Mouse (Mus musculus): ENCODE results near the gene Slc34a3. TPM values are rescaled to one million over a fixed set of nuclear protein-coding genes. Genes with fewer than 3 reads are reported as not detected.
"Not testable (repeated sequence)": the region's sequence is repeated elsewhere in the genome, so short reads cannot be mapped to it uniquely, and the experiment has no call there.

The Slc34a3 gene
- not detected for total RNA-seq (2021)

- DNase-seq: no peak
These were observed at the start of gene Slc34a3 for GRCm38 (mm10) chr2:25234050-25234449. Gene Slc34a3, minus strand, starts transcription at chr2:25234364.

GRCm38 (mm10) chr2:25278928-25279882 lies 45.0 kb upstream of the Slc34a3 start:
- DNase-seq: peak; percentile 91

DNA sequence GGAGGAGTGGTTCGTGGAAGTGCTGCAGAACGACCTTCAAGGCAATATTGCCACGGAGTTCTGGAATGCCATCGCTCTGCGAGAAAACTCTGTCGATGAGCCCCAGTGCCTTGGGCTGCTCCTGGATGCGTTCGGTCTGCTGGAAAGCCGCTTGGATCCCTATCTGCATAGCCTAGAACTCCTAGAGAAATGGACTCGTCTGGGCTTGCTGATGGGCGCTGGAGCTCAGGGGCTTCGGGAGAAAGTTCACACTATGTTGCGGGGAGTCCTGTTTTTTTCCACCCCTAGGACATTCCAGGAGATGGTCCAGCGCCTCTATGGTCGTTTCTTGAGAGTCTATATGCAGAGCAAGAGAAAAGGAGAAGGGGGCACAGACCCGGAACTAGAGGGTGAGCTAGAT lies 38.8 kb upstream of the Slc34a3 start:
- DNase-seq: no peak

- no peak for DNase-seq
These were observed 38.4 kb upstream of the Slc34a3 start for GRCm38 (mm10) chr2:25272515-25272914.

GRCm38 (mm10) chr2:25271827-25272511 lies 37.8 kb upstream of the Slc34a3 start, which contains the start of the genes Ssna1 and Anapc2:
Gene Ssna1, minus strand, starts transcription at chr2:25272438.
Gene Anapc2, plus strand, starts transcription at chr2:25272478.
- peak; percentile 98 for DNase-seq

DNA sequence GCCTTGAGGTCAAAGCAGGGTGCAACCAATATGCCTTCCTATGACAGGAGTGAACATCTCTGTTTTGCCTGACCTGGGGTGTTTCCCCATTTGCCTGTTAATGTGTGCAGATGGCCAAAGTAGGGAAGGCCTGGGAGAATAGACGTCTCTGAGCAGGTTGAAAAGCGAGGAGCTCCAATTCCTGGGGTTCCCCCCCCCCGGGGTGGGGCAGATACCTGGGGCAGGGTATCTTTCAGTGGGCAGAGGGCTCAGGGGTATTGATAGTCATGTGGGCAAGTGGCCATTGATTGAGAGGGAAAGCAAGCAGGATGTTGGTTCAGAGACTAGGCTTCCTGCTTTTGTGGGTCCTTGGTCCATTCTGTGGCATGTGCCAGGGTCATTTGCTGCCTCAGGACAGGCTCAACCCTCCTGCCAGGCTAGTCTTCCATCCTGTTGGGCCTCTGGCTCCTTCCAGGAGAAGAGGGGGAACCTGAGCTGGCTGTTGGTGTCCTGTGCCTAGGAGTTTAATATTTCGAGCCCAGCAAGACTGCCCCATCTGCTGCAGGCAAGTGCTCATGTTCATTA lies 33.7 kb upstream of the Slc34a3 start:
- no peak for DNase-seq

DNA sequence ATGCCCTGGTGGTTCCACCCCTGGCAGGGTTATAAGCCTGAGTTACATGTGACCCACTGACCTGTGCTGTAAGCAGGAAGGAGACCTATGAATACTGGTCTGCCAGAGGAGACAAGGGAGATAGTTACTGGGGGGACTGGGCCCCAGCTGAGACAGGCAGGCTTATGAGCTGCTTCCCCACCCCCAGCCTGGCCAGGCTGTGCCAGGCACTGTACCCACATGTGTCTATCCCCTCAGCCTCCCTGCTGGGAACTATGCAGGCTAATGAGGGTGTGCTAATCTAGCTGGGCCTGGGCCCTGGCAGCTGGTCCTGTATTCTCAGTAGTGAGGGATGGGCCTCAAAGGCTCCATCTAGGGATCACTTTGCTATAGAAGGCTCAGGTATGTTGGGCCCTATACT lies 33.1 kb upstream of the Slc34a3 start:
- DNase-seq: no peak

GRCm38 (mm10) chr2:25266720-25267119 lies 32.6 kb upstream of the Slc34a3 start:
- DNase-seq: peak; percentile 51

DNA sequence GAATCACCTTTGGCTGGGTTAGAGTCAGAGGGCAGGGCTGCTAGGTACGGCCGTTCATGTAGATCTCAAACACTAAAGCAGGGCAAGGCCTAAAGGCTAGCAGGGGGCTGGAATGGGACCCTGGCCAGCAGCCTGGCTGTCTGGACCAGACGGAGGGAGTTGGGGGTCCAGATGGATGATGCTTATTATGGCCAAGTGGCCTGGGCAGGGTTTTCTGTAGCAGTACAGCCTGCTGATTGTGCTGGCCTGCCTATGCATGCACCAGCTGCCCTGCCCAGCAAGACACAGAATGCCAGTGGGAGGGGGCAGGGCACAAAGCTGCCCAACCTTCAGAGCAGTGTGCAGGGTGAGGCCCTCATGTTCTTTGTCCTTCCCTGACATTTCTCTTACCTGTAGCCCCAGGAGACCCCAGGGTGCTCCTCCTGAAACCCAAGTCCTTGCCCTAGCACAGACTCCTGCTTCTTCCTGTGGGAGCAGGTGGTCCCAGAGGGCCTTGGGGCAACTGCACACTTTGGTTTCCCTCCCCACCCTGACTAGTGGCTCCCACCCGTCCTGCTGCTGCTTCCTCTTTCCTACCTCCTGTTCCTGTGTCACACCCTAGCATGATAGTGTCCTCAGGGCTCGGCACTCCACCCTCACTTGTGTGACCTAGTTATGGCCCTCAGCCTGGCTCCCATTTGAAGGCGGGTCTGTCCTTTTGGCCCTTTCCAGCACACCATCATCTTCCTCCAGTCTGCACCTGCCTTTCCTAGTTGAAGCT lies 31.9 kb upstream of the Slc34a3 start:
- DNase-seq: no peak

DNA sequence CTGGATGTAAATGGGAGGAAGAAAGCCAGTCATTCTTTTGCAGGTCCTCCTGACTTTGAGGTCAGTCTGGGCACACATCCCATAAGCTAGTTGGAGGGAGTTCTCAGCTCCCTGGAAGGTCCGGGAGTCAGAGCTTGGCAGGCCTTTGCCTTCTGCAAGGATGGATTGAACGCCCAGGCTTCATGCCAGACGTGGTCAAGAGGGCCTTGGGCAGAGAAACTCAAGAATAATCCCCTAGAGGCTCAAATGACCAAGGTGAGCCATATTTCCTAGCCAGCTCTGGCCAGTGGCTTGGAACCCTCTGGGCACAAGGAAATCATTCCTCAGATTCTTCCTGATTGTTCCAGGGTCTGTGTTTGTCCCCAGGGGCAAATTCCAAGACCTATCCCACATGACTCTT lies 30.7 kb upstream of the Slc34a3 start:
- DNase-seq: no peak

- DNase-seq: no peak
These were observed 30.1 kb upstream of the Slc34a3 start for GRCm38 (mm10) chr2:25264286-25264660.

DNA sequence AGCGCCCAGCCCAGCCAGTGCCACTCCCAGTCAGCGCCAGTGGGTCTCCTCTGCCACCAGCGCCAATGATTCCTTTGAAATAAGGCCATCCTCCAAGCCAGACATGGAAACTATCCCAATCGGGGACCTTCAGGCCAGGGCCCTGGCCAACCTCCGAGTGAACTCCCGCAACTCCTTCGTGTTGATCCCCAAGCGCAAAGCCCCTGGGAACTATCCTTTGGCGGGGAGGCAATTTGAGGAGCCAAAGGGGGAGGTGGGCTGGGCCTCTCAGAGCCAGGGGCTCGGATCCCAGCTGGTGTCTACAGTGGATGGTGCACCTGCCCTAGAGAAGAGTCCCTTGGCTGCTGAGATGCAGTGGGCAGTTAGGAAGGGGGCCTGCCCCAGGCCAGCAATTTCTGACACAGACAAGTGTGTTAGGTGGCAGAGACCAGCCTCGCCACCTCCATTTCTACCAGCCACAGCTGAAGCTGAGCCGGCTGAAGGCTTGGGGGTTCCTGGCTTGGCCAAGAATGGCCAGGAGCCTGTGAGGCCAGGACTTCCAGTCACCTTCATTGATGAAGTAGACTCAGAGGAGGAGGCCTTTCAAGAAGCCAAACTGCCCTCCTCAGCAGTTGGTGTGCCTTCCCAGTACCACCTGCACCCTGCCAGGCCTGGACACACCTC lies 29.6 kb upstream of the Slc34a3 start:
- DNase-seq: no peak

- peak; percentile 36 for DNase-seq
These were observed 28.8 kb upstream of the Slc34a3 start for GRCm38 (mm10) chr2:25262795-25263622.

DNA sequence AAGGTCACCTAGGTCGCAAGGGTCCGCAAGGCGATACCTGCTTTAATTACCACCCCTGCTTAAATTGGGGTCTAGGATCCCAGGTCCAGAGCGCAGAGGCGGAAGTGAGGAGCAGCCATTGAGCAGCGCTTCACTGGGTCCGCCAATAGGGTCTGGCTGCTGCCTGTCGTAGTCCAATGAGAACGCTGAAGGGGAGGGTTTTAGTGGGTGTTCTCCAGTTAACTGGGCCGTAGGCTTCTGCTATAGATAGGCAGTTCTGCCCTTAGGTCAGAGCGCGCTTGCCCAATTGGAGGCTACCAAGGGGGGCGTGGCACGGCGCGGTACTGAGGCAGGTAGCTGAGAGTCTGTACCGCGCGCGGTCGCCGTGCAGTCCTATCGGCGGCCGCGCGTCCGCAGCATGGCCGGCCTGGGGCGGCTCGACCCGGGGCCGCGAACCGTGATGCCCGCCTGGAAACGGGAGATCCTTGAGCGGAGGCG lies 28.2 kb upstream of the Slc34a3 start, which contains the start of gene Tprn:
Gene Tprn (plus strand): TSS at position 328 of the 477 bp plus-strand sequence.
- DNase-seq: peak; percentile 93

DNA sequence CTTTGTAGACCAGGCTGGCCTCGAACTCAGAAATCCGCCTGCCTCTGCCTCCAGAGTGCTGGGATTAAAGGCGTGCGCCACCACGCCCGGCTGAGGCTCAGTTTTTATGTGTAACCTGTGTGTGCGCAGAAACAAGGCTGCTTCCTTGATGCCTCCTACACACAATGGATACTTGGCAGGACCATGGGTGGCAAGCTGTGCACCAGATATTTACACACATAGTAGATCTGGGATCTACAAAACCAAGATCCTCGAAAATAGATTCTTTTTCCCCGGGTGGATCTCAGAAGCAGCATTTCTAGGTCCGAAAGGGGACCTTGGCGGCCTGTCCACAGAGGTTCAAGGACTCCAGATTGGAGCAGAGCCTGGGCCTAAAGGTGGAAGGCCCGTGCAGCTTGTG lies 27.7 kb upstream of the Slc34a3 start:
- no peak for DNase-seq

GRCm38 (mm10) chr2:25258887-25259286 lies 24.7 kb upstream of the Slc34a3 start:
- DNase-seq: no peak

DNA sequence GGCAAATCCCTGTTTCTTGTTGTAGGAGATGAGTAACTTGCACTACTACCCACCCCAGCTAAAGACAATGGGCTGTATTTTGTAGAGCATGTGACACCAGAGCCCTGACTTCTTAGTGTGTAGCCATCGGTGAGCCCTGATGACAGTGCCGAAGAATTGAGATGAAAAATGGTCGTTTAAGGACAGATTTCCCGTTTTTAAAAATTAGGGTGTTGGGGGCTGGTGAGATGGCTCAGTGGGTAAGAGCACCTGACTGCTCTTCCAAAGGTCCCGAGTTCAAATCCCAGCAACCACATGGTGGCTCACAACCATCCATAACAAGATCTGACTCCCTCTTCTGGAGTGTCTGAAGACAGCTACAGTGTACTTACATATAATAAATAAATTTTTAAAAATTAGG lies 23.1 kb upstream of the Slc34a3 start:
- DNase-seq: not testable (repeated sequence)

GRCm38 (mm10) chr2:25256443-25257109 lies 22.4 kb upstream of the Slc34a3 start:
- DNase-seq: peak; percentile 67

DNA sequence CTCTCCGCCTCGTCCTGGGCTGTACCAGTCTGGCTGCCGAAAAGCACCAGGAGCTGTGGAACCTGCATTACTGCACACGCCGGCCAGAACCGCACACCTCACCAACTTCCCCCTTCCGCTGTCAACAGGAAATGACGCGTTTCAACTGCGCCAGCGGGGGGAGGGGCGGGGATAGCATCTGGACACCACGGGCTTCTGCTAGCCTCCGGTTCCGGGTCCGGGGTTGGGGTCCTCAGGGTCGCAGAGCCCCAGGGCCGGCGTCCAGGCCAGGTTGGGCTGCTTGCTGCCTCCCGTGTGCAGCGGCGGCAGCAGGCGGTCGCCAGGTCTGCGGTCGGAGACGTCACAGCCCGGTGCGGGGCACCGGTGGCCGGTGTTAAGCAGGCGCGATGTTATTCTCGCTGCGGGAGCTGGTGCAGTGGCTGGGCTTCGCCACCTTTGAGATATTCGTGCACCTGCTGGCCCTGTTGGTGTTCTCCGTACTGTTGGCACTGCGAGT lies 21.2 kb upstream of the Slc34a3 start, which contains the start of gene Tmem203:
Gene Tmem203 (plus strand): TSS at position 156 of the 496 bp plus-strand sequence.
- DNase-seq: peak; percentile 88

DNA sequence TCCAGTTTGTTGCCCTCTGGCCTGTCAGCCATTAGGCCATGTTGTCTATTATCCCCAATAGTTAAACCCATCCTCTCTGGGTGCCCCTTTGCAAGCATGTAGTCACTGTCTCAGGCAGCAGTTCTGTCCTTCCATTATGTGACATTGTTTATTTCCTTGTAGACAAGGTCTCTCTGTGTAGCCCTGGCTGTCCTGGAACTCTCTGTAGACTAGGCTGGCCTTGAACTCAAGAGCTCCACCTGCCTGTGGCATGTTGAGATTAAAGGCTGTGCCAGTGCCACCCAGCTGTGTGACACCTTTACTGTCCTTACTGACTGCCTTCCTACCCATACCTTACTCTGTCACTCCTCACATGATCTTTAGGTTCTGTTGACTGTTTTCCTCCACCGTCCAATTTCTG lies 18.2 kb upstream of the Slc34a3 start:
- no peak for DNase-seq

Data from heart, postnatal 4 days (tissue).